Mouse (Mus musculus) stomach, embryonic 14.5 days (tissue): ENCODE data around the gene Myom3. TPM values are rescaled to one million over a fixed set of nuclear protein-coding genes. Genes with fewer than 3 reads are reported as not detected.
A peak's percentile ranks its signal among the peaks of the same experiment; 100 is the strongest.

Experiments used
- ATAC-seq: fragments of 200-750 bp; cut with Nextera tagmentation; 2 replicates; pipeline ENCODE4 v1.8.0; 2017; ENCODE audit warnings: low read depth, moderate TSS enrichment; ENCODE audit not compliant: insufficient number of reproducible peaks, insufficient read depth, low FRiP score
- H3K27ac ChIP-seq: fragments of 300-500 bp; sonication (generic); 2 replicates; pipeline ENCODE4 v1.5.1; 2014; ENCODE audit warnings: mild to moderate bottlenecking, low read length, moderate library complexity, mixed read lengths
- H3K27me3 ChIP-seq: fragments of 300-500 bp; sonication (generic); 2 replicates; pipeline ENCODE4 v1.6.1; 2014; ENCODE audit warnings: low read length, control low read depth, mixed read lengths; ENCODE audit not compliant: control insufficient read depth, insufficient read depth
- H3K36me3 ChIP-seq: fragments of 300-500 bp; sonication (generic); 2 replicates; pipeline ENCODE4 v1.6.1; 2014; ENCODE audit warnings: mild to moderate bottlenecking, control low read depth, low read length, moderate library complexity, mixed read lengths; ENCODE audit not compliant: control insufficient read depth, insufficient read depth
- H3K4me1 ChIP-seq: fragments of 300-500 bp; sonication (generic); 2 replicates; pipeline ENCODE4 v1.6.1; 2014; ENCODE audit warnings: low read length, control low read depth, mixed read lengths; ENCODE audit not compliant: control insufficient read depth, insufficient read depth
- H3K4me2 ChIP-seq: fragments of 300-500 bp; sonication (generic); replicated peaks from 2 replicates; pipeline ENCODE4 v1.6.1; 2014; ENCODE audit warnings: low read depth, low read length, control low read depth
- H3K4me3 ChIP-seq: fragments of 300-500 bp; sonication (generic); 2 replicates; pipeline ENCODE4 v1.5.1; 2014; ENCODE audit warnings: low read depth, low read length, control low read depth
- H3K9ac ChIP-seq: fragments of 300-500 bp; sonication (generic); replicated peaks from 2 replicates; pipeline ENCODE4 v1.6.1; 2014; ENCODE audit warnings: low read depth, mild to moderate bottlenecking, control low read depth, low read length, moderate library complexity, mixed read lengths
- H3K9me3 ChIP-seq: fragments of 300-500 bp; sonication (generic); 2 replicates; pipeline ENCODE4 v1.6.1; 2016; ENCODE audit warnings: low read depth, low read length, control low read depth; ENCODE audit not compliant: control insufficient read depth
- WGBS: fragments of 180-500 bp; shearing (Covaris S2); extraction: QIAGEN DNeasy Blood & Tissue Kit; methylation state at CpG from one replicate; pipeline ENCODE4 v1.1.7; 2014; 5-methylcytosine and 5-hydroxymethylcytosine counted together
- polyA plus RNA-seq: library from polyadenylated mRNA; unstranded; fragments of >200 nt; fragmentation: Nextera tagmentation; extraction: Ambion mirVana; gene quantifications from 2 replicates; pipeline ENCODE4 v1.2.1, GENCODE M21; 2014

Gene Myom3
- polyA plus RNA-seq, 1 experiment from 2014 or later = 0.09 TPM

GRCm38 (mm10) chr4:135730951-135731350 is 28.6 kb upstream of the Myom3 start:
- H3K36me3 ChIP-seq = no peaks in the 10 kb centered on the region
- H3K9ac ChIP-seq = no peak overlapping the region
- WGBS = 84% methylated on average over 8 of the region's 8 CpGs
- peaks cover 10% of the 10 kb centered on the region; the same call in 1 of the 2 replicates for H3K4me1 ChIP-seq
- no peak overlapping the region for H3K27ac ChIP-seq
- ATAC-seq = no peak
- H3K9me3 ChIP-seq = peaks cover 4% of the 10 kb centered on the region; the same call in 1 of the 2 replicates
- H3K4me3 ChIP-seq = no peak overlapping the region
- no peak overlapping the region for H3K4me2 ChIP-seq
- H3K27me3 ChIP-seq = no peaks in the 10 kb centered on the region

- Histone ChIP-seq H3K27me3 (no peaks in the 10 kb centered on the region), H3K4me3 (no peak overlapping the region), H3K4me1 (0 out of 2 replicates have a peak, but pooled peaks cover 3% of the 10 kb centered on the region), H3K9ac (no peak overlapping the region), H3K36me3 (no peaks in the 10 kb centered on the region), H3K27ac (no peak overlapping the region), H3K9me3 (peaks cover 4% of the 10 kb centered on the region; the same call in 1 of the 2 replicates), H3K4me2 (no peak overlapping the region)
- WGBS = 95% methylated on average over 14 of the region's 14 CpGs
- ATAC-seq = no peak
Measured at GRCm38 (mm10) chr4:135733901-135734300, 25.6 kb upstream of the Myom3 start.

GRCm38 (mm10) chr4:135736903-135737302 is 22.6 kb upstream of the Myom3 start:
- Histone ChIP-seq H3K4me3 (no peak overlapping the region), H3K27ac (no peak overlapping the region)
- no peak for ATAC-seq

GRCm38 (mm10) chr4:135738237-135738636 is 21.3 kb upstream of the Myom3 start:
- no peak overlapping the region for H3K9ac ChIP-seq
- no peaks in the 10 kb centered on the region for H3K36me3 ChIP-seq
- WGBS = 41% methylated on average over 5 of the region's 5 CpGs
- ATAC-seq = no peak
- H3K4me2 ChIP-seq = no peak overlapping the region
- peaks cover 4% of the 10 kb centered on the region; the same call in 1 of the 2 replicates for H3K9me3 ChIP-seq
- no peak overlapping the region for H3K27ac ChIP-seq
- H3K4me1 ChIP-seq = no peaks in the 10 kb centered on the region
- no peaks in the 10 kb centered on the region for H3K27me3 ChIP-seq
- H3K4me3 ChIP-seq = no peak overlapping the region

More at GRCm38 (mm10) chr4:135736903-135737302, 22.6 kb upstream of the Myom3 start:
- Histone ChIP-seq H3K27me3 (no peaks in the 10 kb centered on the region), H3K36me3 (no peaks in the 10 kb centered on the region), H3K9ac (no peak overlapping the region), H3K4me1 (no peaks in the 10 kb centered on the region), H3K4me2 (no peak overlapping the region), H3K9me3 (peaks cover 4% of the 10 kb centered on the region; the same call in 1 of the 2 replicates)
- WGBS = 69% methylated on average over 3 of the region's 3 CpGs

GRCm38 (mm10) chr4:135739148-135739547 is 20.4 kb upstream of the Myom3 start:
- WGBS = 53% methylated on average over 7 of the region's 7 CpGs
- Histone ChIP-seq H3K4me1 (peaks cover 5% of the 10 kb centered on the region; the same call in 1 of the 2 replicates), H3K36me3 (no peaks in the 10 kb centered on the region), H3K9me3 (peaks cover 4% of the 10 kb centered on the region; the same call in 1 of the 2 replicates), H3K27ac (no peak overlapping the region), H3K4me2 (no peak overlapping the region), H3K27me3 (no peaks in the 10 kb centered on the region), H3K9ac (no peak overlapping the region), H3K4me3 (no peak overlapping the region)
- no peak for ATAC-seq

- no peaks in the 10 kb centered on the region for H3K36me3 ChIP-seq
- no peaks in the 10 kb centered on the region for H3K27me3 ChIP-seq
- ATAC-seq = no peak
- H3K4me1 ChIP-seq = peaks cover 10% of the 10 kb centered on the region; the same call in 1 of the 2 replicates
- peaks cover under 1% of the 10 kb centered on the region; the same call in 1 of the 2 replicates for H3K9me3 ChIP-seq
- H3K4me3 ChIP-seq = no peak overlapping the region
- H3K9ac ChIP-seq = no peak overlapping the region
- 80% methylated on average over 14 of the region's 14 CpGs for WGBS
- H3K4me2 ChIP-seq = no peak overlapping the region
- H3K27ac ChIP-seq = no peak overlapping the region
Measured at GRCm38 (mm10) chr4:135739672-135740071, 19.8 kb upstream of the Myom3 start.

GRCm38 (mm10) chr4:135743520-135743919 is 16.0 kb upstream of the Myom3 start:
- no peak overlapping the region for H3K27ac ChIP-seq
- no peak overlapping the region for H3K9ac ChIP-seq
- H3K4me2 ChIP-seq = no peak overlapping the region
- H3K9me3 ChIP-seq = no peaks in the 10 kb centered on the region
- no peak overlapping the region for H3K4me3 ChIP-seq
- H3K36me3 ChIP-seq = no peaks in the 10 kb centered on the region
- peaks cover 24% of the 10 kb centered on the region; the same call in 1 of the 2 replicates for H3K4me1 ChIP-seq
- no peaks in the 10 kb centered on the region for H3K27me3 ChIP-seq
- WGBS = 19% methylated on average over 6 of the region's 6 CpGs
- ATAC-seq = no peak

GRCm38 (mm10) chr4:135744726-135745448 is 14.6 kb upstream of the Myom3 start:
- H3K4me3 ChIP-seq = no peak overlapping the region
- no peaks in the 10 kb centered on the region for H3K27me3 ChIP-seq
- peak; percentile 63; the same call in 1 of the 2 replicates for ATAC-seq
- 0 out of 2 replicates have a peak overlapping the region, but pooled peaks have one; percentile 16 for H3K4me2 ChIP-seq
- H3K9me3 ChIP-seq = no peaks in the 10 kb centered on the region
- no peaks in the 10 kb centered on the region for H3K36me3 ChIP-seq
- WGBS = 13% methylated on average over 16 of the region's 16 CpGs
- H3K27ac ChIP-seq = no peak overlapping the region
- peaks cover 24% of the 10 kb centered on the region; the same call in 1 of the 2 replicates for H3K4me1 ChIP-seq
- no peak overlapping the region for H3K9ac ChIP-seq
